Mouse (Mus musculus) C2C12 (cell line): ENCODE data around the gene Gpatch2l. TPM values are rescaled to one million over a fixed set of nuclear protein-coding genes. Genes with fewer than 3 reads are reported as not detected.

Experiments
- H3K27me3 ChIP-seq: one replicate; pipeline ENCODE4 v1.6.1; 2011; ENCODE audit not compliant: control insufficient read depth, insufficient read depth, insufficient read length
- H3K36me3 ChIP-seq: one replicate; pipeline ENCODE4 v1.6.1; 2011; ENCODE audit not compliant: control insufficient read depth, insufficient read depth
- H3K4me3 ChIP-seq: one replicate; pipeline ENCODE4 v1.5.1; 2011; ENCODE audit warnings: mild to moderate bottlenecking, control low read depth; ENCODE audit not compliant: poor library complexity, insufficient read depth, severe bottlenecking
- H3K79me2 ChIP-seq: one replicate; pipeline ENCODE4 v1.6.1; 2011; ENCODE audit not compliant: control insufficient read depth, insufficient read depth
- H3K79me3 ChIP-seq: one replicate; pipeline ENCODE4 v1.6.1; 2011; ENCODE audit warnings: low read depth, control low read depth
- H3ac ChIP-seq: one replicate; pipeline ENCODE3; 2011; ENCODE audit warnings: low read depth; ENCODE audit not compliant: control insufficient read depth, insufficient read length
- CEBPB ChIP-seq: IDR thresholded peaks from one replicate; pipeline ENCODE4 v1.6.1; 2011; ENCODE audit warnings: low read depth, mild to moderate bottlenecking, control low read depth, moderate library complexity
- CTCF ChIP-seq: IDR thresholded peaks from one replicate; pipeline ENCODE4 v1.5.1; 2011; ENCODE audit not compliant: control insufficient read depth, insufficient read depth, insufficient read length
- FOSL1 ChIP-seq: IDR thresholded peaks from one replicate; pipeline ENCODE4 v1.8.0; 2011; ENCODE audit warnings: mild to moderate bottlenecking, low read length; ENCODE audit not compliant: poor library complexity, insufficient read depth, severe bottlenecking
- MAX ChIP-seq: IDR thresholded peaks from one replicate; pipeline ENCODE4 v1.6.1; 2011; ENCODE audit warnings: mild to moderate bottlenecking, control low read depth
- MYOD1 ChIP-seq: IDR thresholded peaks from one replicate; pipeline ENCODE4 v1.6.1; 2011; ENCODE audit warnings: low read depth; ENCODE audit not compliant: control insufficient read depth, insufficient read length
- MYOG ChIP-seq: IDR thresholded peaks from one replicate; pipeline ENCODE4 v1.6.1; 2011; ENCODE audit not compliant: control insufficient read depth, insufficient read length; ENCODE audit errors: extremely low read depth
- USF1 ChIP-seq: IDR thresholded peaks from one replicate; pipeline ENCODE4 v1.6.1; 2011; ENCODE audit warnings: low read depth, mild to moderate bottlenecking, control low read depth, moderate library complexity
- polyA plus RNA-seq: library from polyadenylated mRNA; unstranded; fragments of >200 nt; fragmentation: generic; extraction: Trizol; gene quantifications from one replicate; pipeline ENCODE4 v1.2.1, GENCODE M21; 2012; ENCODE audit warnings: missing spikeins

Gene Gpatch2l
- polyA plus RNA-seq, 1 experiment: 7.2 TPM

DNA sequence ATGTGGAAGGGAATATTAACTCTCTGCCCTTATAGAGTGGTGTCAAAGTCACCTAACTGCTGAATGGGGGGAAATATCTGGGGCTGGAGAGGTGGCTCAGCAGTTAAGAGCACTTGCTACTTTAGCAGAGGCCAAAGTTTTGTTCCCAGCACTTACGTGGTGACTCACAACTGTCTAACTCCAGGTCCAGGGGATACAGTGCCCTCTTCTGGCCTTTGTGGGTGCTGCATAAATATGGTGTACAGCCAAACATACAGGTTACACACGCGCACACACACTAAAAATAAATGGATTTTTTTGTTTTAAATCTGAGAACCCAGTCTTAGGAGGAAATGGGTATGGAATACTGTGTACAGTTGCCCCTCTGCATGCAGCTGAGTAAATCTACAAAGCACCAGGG lies 94.6 kb downstream of the Gpatch2l start:
- no peak for TF ChIP-seq CTCF
- no peak for TF ChIP-seq FOSL1
- no peak for TF ChIP-seq MYOG
- no peak for TF ChIP-seq MYOD1
- TF ChIP-seq MAX: no peak
- TF ChIP-seq USF1: no peak
- no peak for TF ChIP-seq CEBPB
- Histone ChIP-seq H3K27me3 (peaks cover 14% of the 10 kb centered on the region), H3ac (no peak overlapping the region), H3K4me3 (no peak overlapping the region), H3K79me3 (no peaks in the 10 kb centered on the region), H3K36me3 (no peaks in the 10 kb centered on the region), H3K79me2 (no peaks in the 10 kb centered on the region)

DNA sequence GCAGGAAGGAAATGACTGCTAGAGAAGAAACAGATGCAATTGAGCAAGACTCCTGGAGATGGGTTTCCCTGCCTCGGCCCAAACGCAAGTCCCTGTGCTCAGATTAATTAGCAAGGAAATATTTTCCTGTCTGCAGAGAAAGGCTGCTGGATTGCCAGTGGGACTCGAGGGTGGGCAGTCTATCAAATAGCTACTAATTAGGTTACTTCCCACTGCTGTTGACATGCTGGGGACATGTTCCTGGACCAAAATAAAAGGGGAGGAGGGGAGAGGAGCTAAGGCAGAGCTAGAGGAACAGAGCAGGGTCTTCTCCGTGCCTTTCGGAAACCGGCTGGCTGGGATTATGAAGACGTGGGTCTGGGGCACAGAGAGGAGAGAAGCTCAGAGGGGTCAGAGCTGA lies 95.2 kb downstream of the Gpatch2l start:
- Histone ChIP-seq H3K79me2 (no peaks in the 10 kb centered on the region), H3ac (no peak overlapping the region), H3K79me3 (no peaks in the 10 kb centered on the region), H3K36me3 (no peaks in the 10 kb centered on the region), H3K4me3 (no peak overlapping the region), H3K27me3 (peaks cover 10% of the 10 kb centered on the region)
- TF ChIP-seq USF1: no peak
- no peak for TF ChIP-seq CTCF
- no peak for TF ChIP-seq MYOG
- no peak for TF ChIP-seq MYOD1
- TF ChIP-seq MAX: no peak
- no peak for TF ChIP-seq CEBPB
- no peak for TF ChIP-seq FOSL1

Other genes with a start within 250 kb of the Gpatch2l start
- 12.1 TPM for gene Tgfb3, start 162.8 kb upstream of the Gpatch2l start, polyA plus RNA-seq
- gene Ift43, start 159.3 kb upstream of the Gpatch2l start, polyA plus RNA-seq: 45.1 TPM
- 0.80 TPM for gene Esrrb, start 119.3 kb downstream of the Gpatch2l start, polyA plus RNA-seq